Comparison of ENCODE assay signal across 8 mouse cellular contexts in the genomic region with DNA sequence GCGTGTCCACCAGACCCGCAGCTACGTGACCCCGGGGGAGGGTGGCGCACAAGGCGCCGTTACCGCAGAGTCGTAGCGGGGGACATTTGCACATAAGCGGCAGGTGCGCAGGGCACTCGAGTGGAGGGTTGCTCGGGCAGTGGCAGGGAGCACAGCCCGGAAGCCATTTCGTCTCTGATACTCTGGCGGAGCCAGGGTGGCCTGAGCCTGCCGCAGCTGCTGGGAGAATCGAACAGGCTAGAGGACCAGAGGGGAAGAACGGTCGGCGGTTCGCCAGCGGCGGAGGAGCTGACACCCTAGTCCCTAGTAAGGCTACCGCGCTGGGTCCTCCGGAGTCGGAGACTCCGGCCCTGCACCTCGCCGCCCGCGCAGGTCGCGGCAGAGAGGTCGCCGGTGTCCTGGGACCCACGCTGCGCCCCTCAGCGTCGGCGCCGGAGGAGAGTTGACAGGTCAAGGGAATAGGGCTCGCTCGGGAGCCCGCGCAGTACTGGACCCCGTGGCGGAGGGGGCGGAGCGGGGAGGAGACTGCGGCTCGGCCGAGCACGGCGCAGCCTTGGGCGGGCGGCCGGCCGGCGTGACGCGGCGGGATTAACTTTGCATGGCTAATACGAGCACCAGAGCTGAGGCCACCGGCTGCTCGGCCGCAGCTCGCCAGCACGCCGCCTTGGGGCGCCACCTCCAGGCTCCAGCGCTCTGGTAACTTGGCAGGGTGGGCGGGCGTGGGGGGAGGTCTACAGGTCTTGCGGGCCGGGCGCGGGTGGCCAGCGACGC. TPM values are rescaled to one million over a fixed set of nuclear protein-coding genes. Genes with fewer than 3 reads are reported as not detected.
A peak's percentile ranks its signal among the peaks of the same experiment; 100 is the strongest.
DNase-seq lines count a peak whose midpoint lies in the region; ATAC-seq and TF ChIP-seq lines count a peak whose summit lies in the region.

No protein-coding gene starts in this region.

- peak; percentile 76 for ATAC-seq in cerebellum, adult (ENCODE audit: insufficient number of reproducible peaks, low FRiP score, low TSS enrichment)
- ATAC-seq in forebrain, embryonic 16.5 days, result peak; percentile 92
- peak; percentile 96 for ATAC-seq in liver, embryonic 16.5 days (ENCODE audit: low read depth)
- peak; percentile 94 for ATAC-seq in neural tube, embryonic 12.5 days (ENCODE audit: low FRiP score, low read depth)
- peak; percentile 96 for ATAC-seq in stomach, postnatal 0 days (ENCODE audit: low FRiP score, low TSS enrichment)

- peaks cover 21% of the 10 kb centered on the region for H3K4me1 ChIP-seq in forebrain, embryonic 16.5 days (replicated peaks; ENCODE audit: control insufficient read depth, insufficient read depth, low read length)
- no peaks in the 10 kb centered on the region for H3K4me1 ChIP-seq in liver, embryonic 16.5 days (ENCODE audit: control insufficient read depth, low read depth, low read length)
- peaks cover 13% of the 10 kb centered on the region for H3K4me1 ChIP-seq in neural tube, embryonic 12.5 days
- H3K4me1 ChIP-seq in stomach, postnatal 0 days (replicated peaks; ENCODE audit: control insufficient read depth, insufficient read depth), result no peaks in the 10 kb centered on the region

- no peak overlapping the region for H3K27ac ChIP-seq in forebrain, embryonic 16.5 days (ENCODE audit: low read length)
- peak overlapping the region; percentile 64 for H3K27ac ChIP-seq in liver, embryonic 16.5 days (ENCODE audit: low read length)
- no peak overlapping the region for H3K27ac ChIP-seq in neural tube, embryonic 12.5 days
- H3K27ac ChIP-seq in stomach, postnatal 0 days (replicated peaks), result peak overlapping the region; percentile 77

- peak overlapping the region; percentile 93 for H3K4me2 ChIP-seq in forebrain, embryonic 16.5 days (ENCODE audit: low read length)
- peak overlapping the region; percentile 60 for H3K4me2 ChIP-seq in liver, embryonic 16.5 days (ENCODE audit: low read depth, low read length)
- peak overlapping the region; percentile 98 for H3K4me2 ChIP-seq in neural tube, embryonic 12.5 days (replicated peaks)
- H3K4me2 ChIP-seq in stomach, postnatal 0 days (replicated peaks; ENCODE audit: low read depth), result peak overlapping the region; percentile 98

- no peak for TF ChIP-seq EP300 in stomach, postnatal 0 days (optimal IDR thresholded peaks at IDR 0.05)

- no peaks in the 10 kb centered on the region for H3K9me3 ChIP-seq in forebrain, embryonic 16.5 days (ENCODE audit: control insufficient read depth, low read length)
- no peaks in the 10 kb centered on the region for H3K9me3 ChIP-seq in liver, embryonic 16.5 days (replicated peaks; ENCODE audit: control insufficient read depth, low read length)
- H3K9me3 ChIP-seq in neural tube, embryonic 12.5 days, result no peaks in the 10 kb centered on the region
- H3K9me3 ChIP-seq in stomach, postnatal 0 days (ENCODE audit: control insufficient read depth, low read length), result no peaks in the 10 kb centered on the region

- H3K36me3 ChIP-seq in forebrain, embryonic 16.5 days (ENCODE audit: control insufficient read depth, insufficient read depth), result no peaks in the 10 kb centered on the region
- no peaks in the 10 kb centered on the region for H3K36me3 ChIP-seq in liver, embryonic 16.5 days (ENCODE audit: control insufficient read depth, insufficient read depth)
- H3K36me3 ChIP-seq in neural tube, embryonic 12.5 days, result no peaks in the 10 kb centered on the region
- no peaks in the 10 kb centered on the region for H3K36me3 ChIP-seq in stomach, postnatal 0 days (ENCODE audit: control insufficient read depth, insufficient read depth, low read length)

- peak; percentile 53 for DNase-seq in CD4-positive, CD25-positive, alpha-beta regulatory T cell, adult 2 months (ENCODE audit: low read depth, low spot score)
- peak; percentile 72 for DNase-seq in heart, postnatal 25 days (ENCODE audit: low spot score)
- DNase-seq in layer of hippocampus, adult 11-12 months (ENCODE audit: low spot score), result peak; percentile 78
- DNase-seq in stomach, postnatal 0 days (ENCODE audit: low spot score), result peak; percentile 90

- WGBS in forebrain, embryonic 16.5 days, result under 1% methylated on average over 72 of the region's 82 CpGs
- under 1% methylated on average over 75 of the region's 82 CpGs for WGBS in liver, embryonic 16.5 days (ENCODE audit: insufficient replicate concordance)
- under 1% methylated on average over 82 of the region's 82 CpGs for WGBS in neural tube, embryonic 12.5 days
- under 1% methylated on average over 63 of the region's 82 CpGs for WGBS in stomach, postnatal 0 days

- H3K9ac ChIP-seq in forebrain, embryonic 16.5 days (replicated peaks; ENCODE audit: low read depth, low read length), result peak overlapping the region; percentile 63
- peak overlapping the region; percentile 60 for H3K9ac ChIP-seq in liver, embryonic 16.5 days (ENCODE audit: low read depth, low read length)
- peak overlapping the region; percentile 54 for H3K9ac ChIP-seq in neural tube, embryonic 12.5 days
- peak overlapping the region; percentile 68 for H3K9ac ChIP-seq in stomach, postnatal 0 days (ENCODE audit: low read length)

- intact Hi-C loops in heart, postnatal 25 days (cut with DNase I), result loop anchor here (5.0 to 10.0 kb wide), 2 partner anchors 82 to 124 kb away; no protein-coding TSS in a partner anchor

- peak; percentile 59 for TF ChIP-seq CTCF in stomach, postnatal 0 days (IDR thresholded peaks at IDR 0.05; ENCODE audit: low read depth)

- peaks cover 7% of the 10 kb centered on the region for H3K27me3 ChIP-seq in forebrain, embryonic 16.5 days (replicated peaks; ENCODE audit: control insufficient read depth, insufficient read depth, low read length)
- H3K27me3 ChIP-seq in liver, embryonic 16.5 days (ENCODE audit: control insufficient read depth, insufficient read depth, low read depth, low read length), result peaks cover 28% of the 10 kb centered on the region
- peaks cover 19% of the 10 kb centered on the region for H3K27me3 ChIP-seq in neural tube, embryonic 12.5 days (replicated peaks)
- no peaks in the 10 kb centered on the region for H3K27me3 ChIP-seq in stomach, postnatal 0 days (ENCODE audit: control insufficient read depth, insufficient read depth, low read length)

- H3K4me3 ChIP-seq in forebrain, embryonic 16.5 days (replicated peaks; ENCODE audit: low read length), result peak overlapping the region; percentile 60
- peak overlapping the region; percentile 61 for H3K4me3 ChIP-seq in liver, embryonic 16.5 days (ENCODE audit: low read depth, low read length)
- H3K4me3 ChIP-seq in neural tube, embryonic 12.5 days, result peak overlapping the region; percentile 64
- H3K4me3 ChIP-seq in stomach, postnatal 0 days (ENCODE audit: low read depth, low read length), result peak overlapping the region; percentile 74

RNA-seq across cellular contexts. Expression of a gene that starts 0.5 kb away (rescaled TPM):
- 1.6 and 1.8 TPM in 2 replicates for polyA plus RNA-seq in forebrain, embryonic 16.5 days (2015; fragmentation: Nextera tagmentation; extraction: Ambion mirVana)
- total RNA-seq in heart, postnatal 25 days (2021), result 10 to 100 TPM; 23.8 to 26.3 TPM
- 4.9 and 6.0 TPM in 2 replicates for polyA plus RNA-seq in liver, embryonic 16.5 days (2015; fragmentation: Nextera tagmentation; extraction: Ambion mirVana)
- 0.13 and 0.34 TPM in 2 replicates for polyA plus RNA-seq in neural tube, embryonic 12.5 days (2016; fragmentation: Nextera tagmentation; extraction: Ambion mirVana)
- 4.0 and 4.8 TPM in 2 replicates for polyA plus RNA-seq in stomach, postnatal 0 days (2015; fragmentation: Nextera tagmentation; extraction: Ambion mirVana)

Comparison
In these comparisons a context has a peak if more than half of its experiments do, and no peak if none do; other contexts are left out.
1. H3K27ac ChIP-seq: peak in liver, embryonic 16.5 days (single experiment) and stomach, postnatal 0 days (single experiment); none in forebrain, embryonic 16.5 days (single experiment) and neural tube, embryonic 12.5 days (single experiment).
2. Peak in every context shown above with its lines, with median percentiles within 50 percentile points of each other: DNase-seq, ATAC-seq, H3K4me2 ChIP-seq, H3K4me3 ChIP-seq and H3K9ac ChIP-seq.